Mouse (Mus musculus): ENCODE data around the gene Rpl37. TPM values are rescaled to one million over a fixed set of nuclear protein-coding genes. Genes with fewer than 3 reads are reported as not detected.
"Not testable (repeated sequence)": the region's sequence is repeated elsewhere in the genome, so short reads cannot be mapped to it uniquely, and the experiment has no call there.

The Rpl37 gene
- polyA plus RNA-seq, 1 experiment = 934 TPM

GRCm38 (mm10) chr15:5119707-5120106, 3.3 kb downstream of the Rpl37 start:
- 78% methylated on average over 2 of the region's 2 CpGs for WGBS
- no peak for DNase-seq (ENCODE audit: low read depth, low spot score)

GRCm38 (mm10) chr15:5121535-5122313, 5.3 kb downstream of the Rpl37 start:
- WGBS = 83% methylated on average over 12 of the region's 12 CpGs
- no peak for DNase-seq (ENCODE audit: low read depth, low spot score)

GRCm38 (mm10) chr15:5126456-5126855, 10.0 kb downstream of the Rpl37 start:
- DNase-seq (ENCODE audit: low read depth, low spot score) = no peak
- 73% methylated on average over 4 of the region's 4 CpGs for WGBS

- no peak for DNase-seq (ENCODE audit: low read depth, low spot score)
- WGBS = 42% methylated on average over 2 of the region's 2 CpGs
These were observed 11.0 kb downstream of the Rpl37 start for GRCm38 (mm10) chr15:5127487-5127886.

- WGBS = 53% methylated on average over 5 of the region's 5 CpGs
- DNase-seq (ENCODE audit: low read depth, low spot score) = no peak
These were observed 11.9 kb downstream of the Rpl37 start for GRCm38 (mm10) chr15:5128176-5128940.

GRCm38 (mm10) chr15:5129111-5129805, 12.8 kb downstream of the Rpl37 start:
- no peak for DNase-seq (ENCODE audit: low read depth, low spot score)
- 88% methylated on average over 12 of the region's 12 CpGs for WGBS

- WGBS = 88% methylated on average over 14 of the region's 14 CpGs
- not testable (repeated sequence) for DNase-seq (ENCODE audit: low read depth, low spot score)
These were observed 14.6 kb downstream of the Rpl37 start for GRCm38 (mm10) chr15:5130887-5131668.

- 25% methylated on average over 3 of the region's 3 CpGs for WGBS
- DNase-seq (ENCODE audit: low read depth, low spot score) = no peak
These were observed 16.9 kb downstream of the Rpl37 start for GRCm38 (mm10) chr15:5133301-5133700.

- 28% methylated on average over 3 of the region's 3 CpGs for WGBS
- no peak for DNase-seq (ENCODE audit: low read depth, low spot score)
These were observed 17.7 kb downstream of the Rpl37 start for GRCm38 (mm10) chr15:5134179-5134578.

GRCm38 (mm10) chr15:5134945-5135483, 18.6 kb downstream of the Rpl37 start:
- no peak for DNase-seq (ENCODE audit: low read depth, low spot score)
- 78% methylated on average over 8 of the region's 8 CpGs for WGBS

- no peak for DNase-seq (ENCODE audit: low read depth, low spot score)
- WGBS = 69% methylated on average over 9 of the region's 9 CpGs
These were observed 21.8 kb downstream of the Rpl37 start for GRCm38 (mm10) chr15:5138021-5138856.

GRCm38 (mm10) chr15:5139366-5139765, 22.9 kb downstream of the Rpl37 start:
- no peak for DNase-seq (ENCODE audit: low read depth, low spot score)
- 88% methylated on average over 2 of the region's 2 CpGs for WGBS

GRCm38 (mm10) chr15:5139863-5140262, 23.4 kb downstream of the Rpl37 start:
- no peak for DNase-seq (ENCODE audit: low read depth, low spot score)
- 85% methylated on average over 7 of the region's 7 CpGs for WGBS

GRCm38 (mm10) chr15:5140357-5140756, 23.9 kb downstream of the Rpl37 start:
- DNase-seq (ENCODE audit: low read depth, low spot score) = no peak

- 25% methylated on average over 5 of the region's 5 CpGs for WGBS
- no peak for DNase-seq (ENCODE audit: low read depth, low spot score)
These were observed 25.6 kb downstream of the Rpl37 start for GRCm38 (mm10) chr15:5142047-5142446.

GRCm38 (mm10) chr15:5142714-5143113, 26.3 kb downstream of the Rpl37 start:
- WGBS = 28% methylated on average over 5 of the region's 5 CpGs
- no peak for DNase-seq (ENCODE audit: low read depth, low spot score)

GRCm38 (mm10) chr15:5143361-5144020, 27.0 kb downstream of the Rpl37 start, which contains the start of gene Prkaa1:
TSS of gene Prkaa1 (plus strand) at chr15:5143861.
- under 1% methylated on average over 69 of the region's 80 CpGs for WGBS
- no peak for DNase-seq (ENCODE audit: low read depth, low spot score)
